Mouse (Mus musculus) bone marrow macrophage, adult 2 months (primary cell): Measurements from ENCODE around the gene AF366264.

Experiments
- CTCF ChIP-seq: IDR thresholded peaks from 2 replicates; pipeline ENCODE4 v1.5.1; 2012; ENCODE audit warnings: low read depth, mild to moderate bottlenecking, low read length, moderate library complexity
- POLR2A ChIP-seq: IDR thresholded peaks from 2 replicates; pipeline ENCODE4 v1.6.1; 2012; ENCODE audit warnings: mild to moderate bottlenecking, low read depth, low read length, borderline replicate concordance

DNA sequence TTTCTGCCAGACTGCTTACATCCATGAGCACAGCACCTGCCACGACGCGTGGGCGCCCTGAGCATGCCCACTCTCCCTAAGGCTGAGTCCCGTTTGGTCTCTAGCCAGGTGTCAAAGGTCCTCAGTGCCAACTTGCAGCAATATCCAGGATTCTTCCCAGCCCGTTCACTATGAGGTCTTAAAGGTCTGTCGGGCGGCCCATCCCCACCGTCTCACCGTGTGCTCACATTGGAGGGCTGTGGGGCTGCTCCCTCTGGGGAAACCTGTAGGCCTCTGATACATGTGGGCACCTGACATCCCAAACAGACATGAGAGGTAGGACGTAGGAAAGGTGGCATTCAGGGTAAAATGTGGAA, 44.5 kb downstream of the AF366264 start:
- no peak for TF ChIP-seq CTCF
- TF ChIP-seq POLR2A, result no peak
